Mouse (Mus musculus) neural tube, embryonic 14.5 days (tissue): ENCODE results near the gene Nf2. TPM values are rescaled to one million over a fixed set of nuclear protein-coding genes. Genes with fewer than 3 reads are reported as not detected.

Experiments used
- ATAC-seq: fragments of 200-750 bp; cut with Nextera tagmentation; 2 replicates; pipeline ENCODE4 v1.8.0; 2017; ENCODE audit warnings: low read depth, mild to moderate bottlenecking, moderate TSS enrichment, moderate library complexity
- H3K27ac ChIP-seq: fragments of 300-500 bp; sonication (generic); 2 replicates; pipeline ENCODE4 v1.5.1; 2014; ENCODE audit warnings: low read depth, mild to moderate bottlenecking, control low read depth, low read length, moderate library complexity, mixed read lengths
- H3K27me3 ChIP-seq: fragments of 300-500 bp; sonication (generic); 2 replicates; pipeline ENCODE4 v1.6.1; 2014; ENCODE audit warnings: low read length; ENCODE audit not compliant: control insufficient read depth, insufficient read depth
- H3K36me3 ChIP-seq: fragments of 300-500 bp; sonication (generic); 2 replicates; pipeline ENCODE4 v1.6.1; 2014; ENCODE audit warnings: low read length, mixed read lengths; ENCODE audit not compliant: control insufficient read depth, insufficient read depth
- H3K4me1 ChIP-seq: fragments of 300-500 bp; sonication (generic); 2 replicates; pipeline ENCODE4 v1.6.1; 2014; ENCODE audit warnings: low read length; ENCODE audit not compliant: control insufficient read depth, insufficient read depth
- H3K4me2 ChIP-seq: fragments of 300-500 bp; sonication (generic); 2 replicates; pipeline ENCODE4 v1.6.1; 2014; ENCODE audit warnings: mild to moderate bottlenecking, low read depth, low read length, control low read depth
- H3K4me3 ChIP-seq: fragments of 300-500 bp; sonication (generic); 2 replicates; pipeline ENCODE4 v1.5.1; 2014; ENCODE audit warnings: low read depth, low read length, control low read depth, mixed read lengths
- H3K9ac ChIP-seq: fragments of 300-500 bp; sonication (generic); replicated peaks from 2 replicates; pipeline ENCODE4 v1.6.1; 2014; ENCODE audit warnings: low read depth, mild to moderate bottlenecking, control low read depth, low read length, mixed read lengths
- H3K9me3 ChIP-seq: fragments of 300-500 bp; sonication (generic); 2 replicates; pipeline ENCODE4 v1.6.1; 2016; ENCODE audit warnings: low read length; ENCODE audit not compliant: control insufficient read depth
- WGBS: fragments of 180-500 bp; shearing (Covaris S2); extraction: QIAGEN DNeasy Blood & Tissue Kit; methylation state at CpG from one replicate; pipeline ENCODE4 v1.1.7; 2014; 5-methylcytosine and 5-hydroxymethylcytosine counted together
- polyA plus RNA-seq: library from polyadenylated mRNA; unstranded; fragments of >200 nt; fragmentation: Nextera tagmentation; extraction: Ambion mirVana; gene quantifications from 2 replicates; pipeline ENCODE4 v1.2.1, GENCODE M21; 2014

Gene Nf2
- polyA plus RNA-seq, 1 experiment from 2014 or later = 52.3 TPM

GRCm38 (mm10) chr11:4752836-4753235, 96.5 kb downstream of the Nf2 start:
- no peak overlapping the region for H3K27ac ChIP-seq
- ATAC-seq = peak; percentile 25; the same call in 1 of the 2 replicates
- no peaks in the 10 kb centered on the region for H3K36me3 ChIP-seq
- H3K4me3 ChIP-seq = no peak overlapping the region
- H3K4me2 ChIP-seq = no peak overlapping the region
- no peaks in the 10 kb centered on the region for H3K27me3 ChIP-seq
- H3K4me1 ChIP-seq = peaks cover 11% of the 10 kb centered on the region; the same call in 1 of the 2 replicates
- H3K9me3 ChIP-seq = no peaks in the 10 kb centered on the region
- no peak overlapping the region for H3K9ac ChIP-seq
- WGBS = 16% methylated on average over 10 of the region's 10 CpGs

GRCm38 (mm10) chr11:4750263-4750662, 99.1 kb downstream of the Nf2 start:
- no peaks in the 10 kb centered on the region for H3K27me3 ChIP-seq
- H3K9me3 ChIP-seq = no peaks in the 10 kb centered on the region
- no peaks in the 10 kb centered on the region for H3K36me3 ChIP-seq
- no peak overlapping the region for H3K9ac ChIP-seq
- H3K4me1 ChIP-seq = peaks cover 15% of the 10 kb centered on the region; the same call in 1 of the 2 replicates
- no peak overlapping the region for H3K4me3 ChIP-seq
- no peak for ATAC-seq
- no peak overlapping the region for H3K4me2 ChIP-seq
- 12% methylated on average over 9 of the region's 9 CpGs for WGBS
- H3K27ac ChIP-seq = no peak overlapping the region

GRCm38 (mm10) chr11:4747285-4747684, 102.1 kb downstream of the Nf2 start:
- WGBS = 2% methylated on average over 12 of the region's 12 CpGs
- no peaks in the 10 kb centered on the region for H3K27me3 ChIP-seq
- ATAC-seq = no peak

GRCm38 (mm10) chr11:4746733-4747132, 102.6 kb downstream of the Nf2 start, which contains the start of gene Cabp7:
Cabp7 (minus strand) TSS chr11:4746778.
- 0% methylated on average over 17 of the region's 73 CpGs for WGBS
- ATAC-seq = 0 out of 2 replicates have a peak, but pooled peaks have one; percentile 3
- no peaks in the 10 kb centered on the region for H3K27me3 ChIP-seq

More at GRCm38 (mm10) chr11:4747285-4747684, 102.1 kb downstream of the Nf2 start:
- Histone ChIP-seq H3K9me3 (no peaks in the 10 kb centered on the region), H3K4me1 (peaks cover 8% of the 10 kb centered on the region; the same call in 1 of the 2 replicates), H3K36me3 (no peaks in the 10 kb centered on the region), H3K9ac (peak overlapping the region; percentile 56; the same call in 1 of the 2 replicates), H3K27ac (no peak overlapping the region), H3K4me2 (peak overlapping the region; percentile 99), H3K4me3 (peak overlapping the region; percentile 57)

GRCm38 (mm10) chr11:4745969-4746368, 103.4 kb downstream of the Nf2 start:
- Histone ChIP-seq H3K9ac (peak overlapping the region; percentile 56), H3K4me2 (peak overlapping the region; percentile 99), H3K27me3 (no peaks in the 10 kb centered on the region), H3K4me3 (peak overlapping the region; percentile 57), H3K36me3 (no peaks in the 10 kb centered on the region), H3K4me1 (peaks cover 8% of the 10 kb centered on the region; the same call in 1 of the 2 replicates), H3K9me3 (no peaks in the 10 kb centered on the region), H3K27ac (no peak overlapping the region)
- 0 out of 2 replicates have a peak, but pooled peaks have one; percentile 21 for ATAC-seq
- 0% methylated on average over 25 of the region's 39 CpGs for WGBS

More at GRCm38 (mm10) chr11:4746733-4747132, 102.6 kb downstream of the Nf2 start, which contains the start of gene Cabp7:
- Histone ChIP-seq H3K9ac (peak within 1 kb of the TSS; percentile 56), H3K36me3 (no peaks in the 10 kb centered on the region), H3K4me3 (peak within 1 kb of the TSS; percentile 57), H3K27ac (no peak within 1 kb of the TSS), H3K9me3 (no peaks in the 10 kb centered on the region), H3K4me1 (peaks cover 8% of the 10 kb centered on the region; the same call in 1 of the 2 replicates), H3K4me2 (peak within 1 kb of the TSS; percentile 99)

GRCm38 (mm10) chr11:4744691-4745090, 104.6 kb downstream of the Nf2 start:
- no peaks in the 10 kb centered on the region for H3K27me3 ChIP-seq
- H3K27ac ChIP-seq = no peak overlapping the region
- H3K4me1 ChIP-seq = peaks cover 8% of the 10 kb centered on the region; the same call in 1 of the 2 replicates
- H3K4me2 ChIP-seq = no peak overlapping the region; the same call in 1 of the 2 replicates
- no peaks in the 10 kb centered on the region for H3K9me3 ChIP-seq
- H3K9ac ChIP-seq = no peak overlapping the region
- no peak overlapping the region for H3K4me3 ChIP-seq
- ATAC-seq = no peak
- no peaks in the 10 kb centered on the region for H3K36me3 ChIP-seq
- WGBS = 72% methylated on average over 6 of the region's 6 CpGs

- 52% methylated on average over 5 of the region's 5 CpGs for WGBS
- no peaks in the 10 kb centered on the region for H3K9me3 ChIP-seq
- H3K4me1 ChIP-seq = no peaks in the 10 kb centered on the region; the same call in 1 of the 2 replicates
- no peaks in the 10 kb centered on the region for H3K27me3 ChIP-seq
- H3K27ac ChIP-seq = no peak overlapping the region
- H3K36me3 ChIP-seq = no peaks in the 10 kb centered on the region
- no peak overlapping the region for H3K9ac ChIP-seq
- H3K4me2 ChIP-seq = no peak overlapping the region
- no peak overlapping the region for H3K4me3 ChIP-seq
- no peak for ATAC-seq
Measured at GRCm38 (mm10) chr11:4740785-4741184, 108.6 kb downstream of the Nf2 start.

GRCm38 (mm10) chr11:4738719-4739118, 110.6 kb downstream of the Nf2 start:
- Histone ChIP-seq H3K27ac (no peak overlapping the region), H3K36me3 (no peaks in the 10 kb centered on the region), H3K9ac (no peak overlapping the region), H3K4me2 (no peak overlapping the region), H3K9me3 (no peaks in the 10 kb centered on the region), H3K27me3 (no peaks in the 10 kb centered on the region), H3K4me1 (no peaks in the 10 kb centered on the region), H3K4me3 (no peak overlapping the region)
- WGBS = 96% methylated on average over 16 of the region's 16 CpGs
- no peak for ATAC-seq

- H3K4me1 ChIP-seq = no peaks in the 10 kb centered on the region
- ATAC-seq = peak; percentile 50; the same call in 1 of the 2 replicates
- no peaks in the 10 kb centered on the region for H3K9me3 ChIP-seq
- H3K4me3 ChIP-seq = no peak overlapping the region
- WGBS = 66% methylated on average over 10 of the region's 10 CpGs
- no peaks in the 10 kb centered on the region for H3K27me3 ChIP-seq
- H3K27ac ChIP-seq = no peak overlapping the region
- H3K4me2 ChIP-seq = no peak overlapping the region
- H3K36me3 ChIP-seq = no peaks in the 10 kb centered on the region
- no peak overlapping the region for H3K9ac ChIP-seq
Measured at GRCm38 (mm10) chr11:4737682-4738081, 111.7 kb downstream of the Nf2 start.
